ENCODE assay signal across 8 mouse cellular contexts in genomic region chr11:107027431-107028274, GRCm38 (mm10). TPM values are rescaled to one million over a fixed set of nuclear protein-coding genes. Genes with fewer than 3 reads are reported as not detected.
DNase-seq lines count a peak whose midpoint lies in the region; ATAC-seq and TF ChIP-seq lines count a peak whose summit lies in the region.

No protein-coding gene starts in this region.

- H3K9me3 ChIP-seq in embryonic facial prominence, embryonic 13.5 days, result no peaks in the 10 kb centered on the region

- no peaks in the 10 kb centered on the region for H3K79me2 ChIP-seq in C2C12 (ENCODE audit: control insufficient read depth, insufficient read depth)
- H3K79me2 ChIP-seq in heart, adult 2 months (replicated peaks; ENCODE audit: control insufficient read depth, insufficient read depth, low read length), result no peaks in the 10 kb centered on the region

- peaks cover 36% of the 10 kb centered on the region for H3K4me1 ChIP-seq in embryonic facial prominence, embryonic 13.5 days
- peaks cover 2% of the 10 kb centered on the region for H3K4me1 ChIP-seq in heart, adult 2 months (ENCODE audit: control insufficient read depth, insufficient read depth, low read length)

- no peaks in the 10 kb centered on the region for H3K79me3 ChIP-seq in C2C12 (ENCODE audit: low read depth)

- WGBS in embryonic facial prominence, embryonic 13.5 days, result under 1% methylated on average over 66 of the region's 107 CpGs
- WGBS in heart, adult 2 months, result 1% methylated on average over 107 of the region's 107 CpGs

- ATAC-seq in embryonic facial prominence, embryonic 13.5 days (ENCODE audit: insufficient number of reproducible peaks, insufficient read depth, low FRiP score, low TSS enrichment, low read depth), result peak; percentile 77
- peak; percentile 45 for ATAC-seq in monocyte, adult 5-6 weeks (replicated peaks; ENCODE audit: insufficient number of reproducible peaks, low FRiP score, low TSS enrichment, poor library complexity, severe bottlenecking)

- peak; percentile 65 to 76 for DNase-seq in adrenal gland, postnatal 4 days (ENCODE audit: low spot score in 2 of 2)
- peak; percentile 93 to 96 for DNase-seq in heart, adult 2 months
- peak; percentile 79 to 81 for DNase-seq in kidney, adult 8-10 months
- DNase-seq in liver, result peak; percentile 87
- DNase-seq in splenic B cell, adult 2 months (ENCODE audit: low read depth, low spot score), result peak; percentile 90

- H3K36me3 ChIP-seq in C2C12 (ENCODE audit: control insufficient read depth, insufficient read depth), result no peaks in the 10 kb centered on the region
- H3K36me3 ChIP-seq in embryonic facial prominence, embryonic 13.5 days, result 0 out of 2 replicates have a peak, but pooled peaks cover 3% of the 10 kb centered on the region
- H3K36me3 ChIP-seq in heart, adult 2 months (ENCODE audit: control insufficient read depth, insufficient read depth, low read length), result no peaks in the 10 kb centered on the region
- H3K36me3 ChIP-seq in splenic B cell, adult 2 months (ENCODE audit: control insufficient read depth, insufficient read depth, low read length, poor library complexity, severe bottlenecking), result no peaks in the 10 kb centered on the region

- H3K27me3 ChIP-seq in C2C12 (ENCODE audit: control insufficient read depth, insufficient read depth, insufficient read length), result peaks cover 3% of the 10 kb centered on the region
- H3K27me3 ChIP-seq in embryonic facial prominence, embryonic 13.5 days, result peaks cover 25% of the 10 kb centered on the region
- H3K27me3 ChIP-seq in heart, adult 2 months (ENCODE audit: control insufficient read depth, insufficient read depth, low read length), result no peaks in the 10 kb centered on the region
- no peaks in the 10 kb centered on the region; the same call in 1 of the 2 replicates for H3K27me3 ChIP-seq in splenic B cell, adult 2 months (ENCODE audit: control insufficient read depth, insufficient read depth, low read length, poor library complexity, severe bottlenecking)

- H3K4me3 ChIP-seq in C2C12 (ENCODE audit: insufficient read depth, poor library complexity, severe bottlenecking), result peak overlapping the region; percentile 51
- H3K4me3 ChIP-seq in embryonic facial prominence, embryonic 13.5 days, result peak overlapping the region; percentile 68
- peak overlapping the region; percentile 83 for H3K4me3 ChIP-seq in heart, adult 2 months

- peak overlapping the region; percentile 48; the same call in 1 of the 2 replicates for H3K27ac ChIP-seq in embryonic facial prominence, embryonic 13.5 days
- H3K27ac ChIP-seq in heart, adult 2 months, result peak overlapping the region; percentile 80

- peak overlapping the region; percentile 80 for H3K9ac ChIP-seq in embryonic facial prominence, embryonic 13.5 days
- peak overlapping the region; percentile 90 for H3K9ac ChIP-seq in heart, adult 2 months (ENCODE audit: low read depth, low read length)

- intact Hi-C loops in heart, adult 2 months (cut with DNase I), result loop anchor here (2.0 kb wide), 2 partner anchors 15 kb away; no protein-coding TSS in a partner anchor

- no peak for TF ChIP-seq EP300 in heart, adult 2 months (IDR thresholded peaks at IDR 0.05; ENCODE audit: insufficient read depth, low read depth, low read length)

- peak; percentile 49; the same call in 1 of the 2 replicates for TF ChIP-seq POLR2A in heart, adult 2 months (IDR thresholded peaks at IDR 0.05; ENCODE audit: insufficient read depth, low read depth, low read length)

- H3K4me2 ChIP-seq in embryonic facial prominence, embryonic 13.5 days, result peak overlapping the region; percentile 80

- TF ChIP-seq CTCF in C2C12 (IDR thresholded peaks at IDR 0.05; ENCODE audit: control insufficient read depth, insufficient read depth, insufficient read length), result no peak
- TF ChIP-seq CTCF in heart, adult 2 months (IDR thresholded peaks at IDR 0.05), result no peak

- peak overlapping the region; percentile 78 for H3ac ChIP-seq in C2C12 (ENCODE audit: control insufficient read depth, insufficient read length, low read depth)

TF ChIP-seq in C2C12, 6 proteins besides CTCF, POLR2A, EP300 and RAD21:
- TF ChIP-seq CEBPB (IDR thresholded peaks at IDR 0.05; ENCODE audit: low read depth), result no peak
- TF ChIP-seq USF1 (IDR thresholded peaks at IDR 0.05; ENCODE audit: low read depth), result no peak
- TF ChIP-seq FOSL1 (IDR thresholded peaks at IDR 0.05; ENCODE audit: insufficient read depth, low read length, poor library complexity, severe bottlenecking), result no peak
- no peak for TF ChIP-seq MYOG (IDR thresholded peaks at IDR 0.05; ENCODE audit: control insufficient read depth, extremely low read depth, insufficient read length)
- TF ChIP-seq MYOD1 (IDR thresholded peaks at IDR 0.05; ENCODE audit: control insufficient read depth, insufficient read length, low read depth), result no peak
- TF ChIP-seq MAX (IDR thresholded peaks at IDR 0.05), result no peak
TF ChIP-seq in C2C12: peak in this region for 0.

RNA-seq across cellular contexts. Expression of gene 1810010H24Rik, which starts 2.2 kb away (rescaled TPM):
- 0.47 TPM for polyA plus RNA-seq in C2C12 (2012; fragmentation: generic; extraction: Trizol)
- total RNA-seq in adrenal gland, postnatal 4 days (2021), result 1 to 10 TPM; 3.2 to 6.3 TPM
- 1.9 and 2.0 TPM in 2 replicates for polyA plus RNA-seq in embryonic facial prominence, embryonic 13.5 days (2015; fragmentation: Nextera tagmentation; extraction: Ambion mirVana)
- total RNA-seq in heart, adult 2 months (2021), result 1 to 10 TPM; 1.9 to 3.0 TPM
- 1.9 and 2.7 TPM in 2 replicates for polyA plus RNA-seq in heart, adult 2 months (2012; rRNA removed)
- not detected in 3 replicates for total RNA-seq in monocyte, adult 5-6 weeks (2017)

RNA-seq across cellular contexts. Expression of gene Kpna2, which starts 28.3 kb away (rescaled TPM):
- 50.9 TPM for polyA plus RNA-seq in C2C12 (2012; fragmentation: generic; extraction: Trizol)
- total RNA-seq in adrenal gland, postnatal 4 days (2021), result 10 to 100 TPM; 52.5 to 54.6 TPM
- 289 and 398 TPM in 2 replicates for polyA plus RNA-seq in embryonic facial prominence, embryonic 13.5 days (2015; fragmentation: Nextera tagmentation; extraction: Ambion mirVana)
- total RNA-seq in heart, adult 2 months (2021), result 10 to 100 TPM; 61.1 to 62.9 TPM
- polyA plus RNA-seq in heart, adult 2 months (2012; rRNA removed), result 19.5 and 35.7 TPM in 2 replicates
- 59.8 to 75.8 TPM (median 63.9 TPM) in 3 replicates for total RNA-seq in monocyte, adult 5-6 weeks (2017)

Comparison
In these comparisons a context has a peak if more than half of its experiments do, and no peak if none do; other contexts are left out.
1. Peak in every context shown above with its lines: DNase-seq, ATAC-seq, H3K4me3 ChIP-seq and H3K27ac ChIP-seq.